15 mouse cellular contexts compared by ENCODE assay signal in the genomic region with DNA sequence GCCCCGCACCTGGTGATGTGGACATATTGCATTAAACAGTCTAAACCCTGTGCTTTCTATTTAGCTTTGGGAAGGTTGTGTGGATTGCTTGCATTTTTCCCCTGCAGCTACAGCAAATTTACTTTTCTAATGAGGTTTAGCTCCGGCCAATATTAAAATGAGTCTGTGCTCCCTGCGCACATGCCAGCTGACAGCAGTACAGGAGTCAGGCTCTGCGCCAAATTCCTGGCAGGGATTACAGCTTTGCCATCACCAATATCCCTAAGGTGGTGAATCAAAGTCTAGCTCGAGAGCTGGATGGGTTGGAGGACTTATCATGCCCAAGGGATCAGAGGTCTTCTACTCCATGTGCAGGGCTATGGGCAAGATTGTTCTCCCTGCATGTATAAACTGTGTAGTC. TPM values are rescaled to one million over a fixed set of nuclear protein-coding genes. Genes with fewer than 3 reads are reported as not detected.
A peak's percentile ranks its signal among the peaks of the same experiment; 100 is the strongest.
DNase-seq lines count a peak whose midpoint lies in the region; ATAC-seq and TF ChIP-seq lines count a peak whose summit lies in the region.
"Had no signal": no experiment of that assay in that cellular context is flagged by ENCODE, and none has a peak within 500 bp of the region (broad histone marks: within the 10 kb centered on the region; RNA-seq: fewer than 3 reads in every experiment).

No protein-coding gene starts in this region.

- no peaks in the 10 kb centered on the region; the same call in 1 of the 2 replicates for H3K36me3 ChIP-seq in midbrain, embryonic 14.5 days (ENCODE audit: control insufficient read depth, insufficient read depth, low read length)
- no peaks in the 10 kb centered on the region for H3K36me3 ChIP-seq in thymus, adult 2 months (ENCODE audit: control insufficient read depth, insufficient read depth, low read length)
- H3K36me3 ChIP-seq: embryonic facial prominence, embryonic 12.5 days; liver, embryonic 13.5 days had no signal

- peaks cover 28% of the 10 kb centered on the region for H3K4me1 ChIP-seq in midbrain, embryonic 14.5 days (ENCODE audit: control insufficient read depth, insufficient read depth, low read length)
- no peaks in the 10 kb centered on the region for H3K4me1 ChIP-seq in thymus, adult 2 months (replicated peaks; ENCODE audit: control insufficient read depth, insufficient read depth, low read length)
- H3K4me1 ChIP-seq: embryonic facial prominence, embryonic 12.5 days; liver, embryonic 13.5 days had no signal

- no peak for TF ChIP-seq POLR2A in thymus, adult 2 months (IDR thresholded peaks at IDR 0.05; ENCODE audit: control insufficient read depth, extremely low read depth, insufficient read depth, low read length, poor library complexity)

- peak overlapping the region; percentile 84 for H3K4me3 ChIP-seq in layer of hippocampus, adult 2 months
- peak overlapping the region; percentile 9; the same call in 1 of the 2 replicates for H3K4me3 ChIP-seq in midbrain, embryonic 14.5 days (replicated peaks; ENCODE audit: low read depth, low read length)
- H3K4me3 ChIP-seq in thymus, adult 2 months (ENCODE audit: control insufficient read depth, insufficient read depth, low read length) = no peak overlapping the region
- H3K4me3 ChIP-seq: embryonic facial prominence, embryonic 12.5 days; liver, embryonic 13.5 days had no signal

- WGBS in midbrain, embryonic 14.5 days = 31% methylated on average over 5 of the region's 5 CpGs
- WGBS in thymus, adult 2 months = 88% methylated on average over 5 of the region's 5 CpGs

- TF ChIP-seq CTCF in layer of hippocampus, adult 2 months (conservative IDR thresholded peaks at IDR 0.05) = no peak
- no peak for TF ChIP-seq CTCF in thymus, adult 2 months (IDR thresholded peaks at IDR 0.05; ENCODE audit: borderline replicate concordance, control insufficient read depth, extremely low read depth, insufficient read depth, low read length, poor library complexity)

- 0 out of 2 replicates have a peak overlapping the region, but pooled peaks have one; percentile 1 for H3K9ac ChIP-seq in midbrain, embryonic 14.5 days (replicated peaks; ENCODE audit: low read length)
- H3K9ac ChIP-seq: embryonic facial prominence, embryonic 12.5 days; liver, embryonic 13.5 days had no signal

- peak; percentile 27 for DNase-seq in cerebellum, adult 11-12 months
- peak in 1 of 2 experiments; percentile 48 for DNase-seq in layer of hippocampus, adult 2 months (ENCODE audit: low spot score in 2 of 2)
- DNase-seq in layer of hippocampus, postnatal 25 days (ENCODE audit: extremely low spot score in 1 of 2, low spot score in 1 of 2) = no peak
- peak; percentile 87 to 93 for DNase-seq in cerebellum, postnatal 10 days
- peak; percentile 68 for DNase-seq in midbrain, embryonic 14.5 days
- no peak for DNase-seq in thymus, adult 2 months
- DNase-seq in lung, adult 18-20 months = no peak
- DNase-seq: adrenal gland, adult 2 months; gastrocnemius, postnatal 36 days; kidney, postnatal 4 days; liver, embryonic 13.5 days; lung, postnatal 14 days had no signal

- H3K4me2 ChIP-seq in midbrain, embryonic 14.5 days (ENCODE audit: low read length) = peak overlapping the region; percentile 55
- H3K4me2 ChIP-seq: embryonic facial prominence, embryonic 12.5 days; liver, embryonic 13.5 days had no signal

- no peaks in the 10 kb centered on the region for H3K9me3 ChIP-seq in midbrain, embryonic 14.5 days (ENCODE audit: control insufficient read depth, low read length)
- H3K9me3 ChIP-seq: embryonic facial prominence, embryonic 12.5 days; liver, embryonic 13.5 days had no signal

- ATAC-seq in cerebellum, adult (ENCODE audit: insufficient number of reproducible peaks, low FRiP score, low TSS enrichment) = no peak
- no peak for ATAC-seq in midbrain, embryonic 14.5 days (ENCODE audit: low FRiP score, low TSS enrichment)

- no peaks in the 10 kb centered on the region for H3K27me3 ChIP-seq in midbrain, embryonic 14.5 days (ENCODE audit: control insufficient read depth, insufficient read depth, low read length)
- H3K27me3 ChIP-seq in thymus, adult 2 months (ENCODE audit: control insufficient read depth, insufficient read depth, low read length) = no peaks in the 10 kb centered on the region; the same call in 1 of the 2 replicates

- peak overlapping the region; percentile 99 for H3K27ac ChIP-seq in layer of hippocampus, adult 2 months
- no peak overlapping the region for H3K27ac ChIP-seq in midbrain, embryonic 14.5 days (replicated peaks; ENCODE audit: low read depth, low read length)
- H3K27ac ChIP-seq in thymus, adult 2 months (ENCODE audit: control insufficient read depth, insufficient read depth, low read length) = no peak overlapping the region
- H3K27ac ChIP-seq: embryonic facial prominence, embryonic 12.5 days; liver, embryonic 13.5 days had no signal

RNA-seq across cellular contexts. Expression of a gene that starts 3.6 kb away (rescaled TPM):
- total RNA-seq in layer of hippocampus, adult 2 months (2021) = 100 to 1,000 TPM; 254 to 273 TPM
- total RNA-seq in layer of hippocampus, postnatal 25 days (2021) = 100 to 1,000 TPM; 251 to 282 TPM
- polyA plus RNA-seq in midbrain, embryonic 14.5 days (2014; fragmentation: Nextera tagmentation; extraction: Ambion mirVana) = 46.6 and 49.6 TPM in 2 replicates
- 0.05 and 0.19 TPM in 2 replicates for polyA plus RNA-seq in thymus, adult 2 months (2012; rRNA removed)
- polyA plus RNA-seq: heart, embryonic 14.5 days; liver, embryonic 13.5 days had no signal

Comparison
In these comparisons a context has a peak if more than half of its experiments do, and no peak if none do; other contexts are left out.
1. DNase-seq: peak in cerebellum, adult 11-12 months (single experiment), cerebellum, postnatal 10 days (2 of 2) and midbrain, embryonic 14.5 days (single experiment); none in layer of hippocampus, postnatal 25 days (0 of 2), thymus, adult 2 months (single experiment) and lung, adult 18-20 months (0 of 2).